Mouse (Mus musculus) midbrain, embryonic 15.5 days (tissue): ENCODE measurements around the gene Adgrg1. TPM values are rescaled to one million over a fixed set of nuclear protein-coding genes. Genes with fewer than 3 reads are reported as not detected.

ENCODE experiments used
- ATAC-seq: fragments of 200-750 bp; cut with Nextera tagmentation; replicated peaks from 2 replicates; pipeline ENCODE4 v1.8.0; 2017; ENCODE audit warnings: moderate TSS enrichment
- H3K27ac ChIP-seq: fragments of 300-500 bp; sonication (generic); 2 replicates; pipeline ENCODE4 v1.5.1; 2015; ENCODE audit warnings: mild to moderate bottlenecking, inconsistent platforms
- H3K27me3 ChIP-seq: fragments of 300-500 bp; sonication (generic); replicated peaks from 2 replicates; pipeline ENCODE4 v1.6.1; 2015; ENCODE audit warnings: inconsistent platforms
- H3K36me3 ChIP-seq: fragments of 300-500 bp; sonication (generic); replicated peaks from 2 replicates; pipeline ENCODE4 v1.6.1; 2015; ENCODE audit warnings: inconsistent platforms
- H3K4me1 ChIP-seq: fragments of 300-500 bp; sonication (generic); 2 replicates; pipeline ENCODE4 v1.6.1; 2015; ENCODE audit warnings: inconsistent platforms
- H3K4me2 ChIP-seq: fragments of 300-500 bp; sonication (generic); 2 replicates; pipeline ENCODE4 v1.6.1; 2015; ENCODE audit warnings: inconsistent platforms, mild to moderate bottlenecking, moderate library complexity
- H3K4me3 ChIP-seq: fragments of 300-500 bp; sonication (generic); 2 replicates; pipeline ENCODE4 v1.5.1; 2015; ENCODE audit warnings: mild to moderate bottlenecking, inconsistent platforms
- H3K9ac ChIP-seq: fragments of 300-500 bp; sonication (generic); 2 replicates; pipeline ENCODE4 v1.6.1; 2015; ENCODE audit warnings: mild to moderate bottlenecking, inconsistent platforms
- H3K9me3 ChIP-seq: fragments of 300-500 bp; sonication (generic); 2 replicates; pipeline ENCODE4 v1.6.1; 2016; ENCODE audit warnings: inconsistent platforms
- WGBS: fragments of 180-500 bp; shearing (Covaris S2); methylation state at CpG from one replicate; pipeline ENCODE4 v1.1.7; 2015; ENCODE audit warnings: mixed read lengths; 5-methylcytosine and 5-hydroxymethylcytosine counted together
- polyA plus RNA-seq: library from polyadenylated mRNA; unstranded; fragments of >200 nt; fragmentation: Nextera tagmentation; extraction: Ambion mirVana; gene quantifications from 2 replicates; pipeline ENCODE4 v1.2.1, GENCODE M21; 2015

Gene Adgrg1
- polyA plus RNA-seq, 1 experiment from 2014 or later = 147 TPM

DNA sequence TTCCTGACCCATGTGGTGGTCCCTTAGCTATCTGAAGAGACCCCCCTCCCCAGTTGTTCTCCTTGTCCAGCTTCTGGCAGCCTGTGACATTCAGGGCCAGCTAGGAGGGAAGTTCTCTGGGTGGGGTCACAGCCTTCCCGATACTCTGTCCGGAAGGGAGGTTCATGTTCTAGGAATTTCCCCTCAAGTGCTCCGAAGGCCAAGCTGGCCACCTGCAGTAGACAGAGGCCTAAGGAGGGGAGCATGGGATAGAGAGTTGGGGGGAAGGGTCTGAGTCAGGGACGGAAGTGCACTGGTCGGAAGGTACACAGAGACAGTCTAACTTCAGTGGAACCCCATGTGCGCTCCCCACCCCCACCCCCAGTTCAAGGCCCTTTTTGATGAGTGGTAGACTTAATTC, 25.4 kb downstream of the Adgrg1 start:
- Histone ChIP-seq H3K9me3 (no peaks in the 10 kb centered on the region), H3K4me3 (peak overlapping the region; percentile 21), H3K27ac (peak overlapping the region; percentile 95), H3K4me2 (peak overlapping the region; percentile 62), H3K4me1 (peaks cover 69% of the 10 kb centered on the region), H3K9ac (peak overlapping the region; percentile 25; the same call in 1 of the 2 replicates), H3K27me3 (no peaks in the 10 kb centered on the region), H3K36me3 (peaks cover 20% of the 10 kb centered on the region)
- 20% methylated on average over 6 of the region's 6 CpGs for WGBS
- no peak for ATAC-seq

- Histone ChIP-seq H3K4me1 (peaks cover 65% of the 10 kb centered on the region), H3K27me3 (no peaks in the 10 kb centered on the region), H3K27ac (peak overlapping the region; percentile 95), H3K9me3 (no peaks in the 10 kb centered on the region), H3K4me2 (peak overlapping the region; percentile 62), H3K36me3 (peaks cover 27% of the 10 kb centered on the region), H3K4me3 (peak overlapping the region; percentile 21), H3K9ac (peak overlapping the region; percentile 9)
- 4% methylated on average over 5 of the region's 5 CpGs for WGBS
- ATAC-seq = peak; percentile 29; the same call in 1 of the 2 replicates
Measured at GRCm38 (mm10) chr8:95000684-95001083, 26.1 kb downstream of the Adgrg1 start.

DNA sequence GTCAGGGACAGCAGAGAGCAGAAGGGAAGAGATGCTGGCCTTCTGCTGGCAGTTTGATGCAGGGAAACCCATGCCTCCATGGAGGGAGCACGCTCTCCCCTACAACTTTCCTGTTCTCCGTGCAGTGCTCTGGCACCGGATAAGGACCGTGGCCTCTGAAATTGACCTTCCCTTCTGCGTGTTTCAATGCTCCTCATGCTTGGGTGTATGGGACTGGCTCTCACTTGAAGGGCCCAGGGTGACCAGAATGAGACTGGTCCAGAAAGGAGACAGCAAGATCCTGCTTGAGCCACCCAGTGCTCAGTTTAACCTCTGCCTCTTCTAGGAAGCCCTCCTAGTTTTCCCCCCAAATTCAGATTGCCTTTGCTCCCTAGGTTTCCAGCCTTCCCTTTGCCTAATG, 26.6 kb downstream of the Adgrg1 start:
- peak; percentile 6; the same call in 1 of the 2 replicates for ATAC-seq
- Histone ChIP-seq H3K9me3 (no peaks in the 10 kb centered on the region), H3K9ac (peak overlapping the region; percentile 9; the same call in 1 of the 2 replicates), H3K4me1 (peaks cover 60% of the 10 kb centered on the region), H3K4me3 (peak overlapping the region; percentile 21), H3K27ac (peak overlapping the region; percentile 95), H3K36me3 (peaks cover 32% of the 10 kb centered on the region), H3K4me2 (peak overlapping the region; percentile 62), H3K27me3 (no peaks in the 10 kb centered on the region)
- WGBS = 73% methylated on average over 5 of the region's 5 CpGs

GRCm38 (mm10) chr8:95001655-95002054, 27.1 kb downstream of the Adgrg1 start:
- ATAC-seq = peak; percentile 46
- Histone ChIP-seq H3K4me3 (no peak overlapping the region), H3K9ac (peak overlapping the region; percentile 9; the same call in 1 of the 2 replicates), H3K27ac (peak overlapping the region; percentile 95), H3K36me3 (peaks cover 36% of the 10 kb centered on the region), H3K9me3 (no peaks in the 10 kb centered on the region), H3K4me2 (peak overlapping the region; percentile 62), H3K4me1 (peaks cover 58% of the 10 kb centered on the region), H3K27me3 (no peaks in the 10 kb centered on the region)
- 8% methylated on average over 7 of the region's 7 CpGs for WGBS

DNA sequence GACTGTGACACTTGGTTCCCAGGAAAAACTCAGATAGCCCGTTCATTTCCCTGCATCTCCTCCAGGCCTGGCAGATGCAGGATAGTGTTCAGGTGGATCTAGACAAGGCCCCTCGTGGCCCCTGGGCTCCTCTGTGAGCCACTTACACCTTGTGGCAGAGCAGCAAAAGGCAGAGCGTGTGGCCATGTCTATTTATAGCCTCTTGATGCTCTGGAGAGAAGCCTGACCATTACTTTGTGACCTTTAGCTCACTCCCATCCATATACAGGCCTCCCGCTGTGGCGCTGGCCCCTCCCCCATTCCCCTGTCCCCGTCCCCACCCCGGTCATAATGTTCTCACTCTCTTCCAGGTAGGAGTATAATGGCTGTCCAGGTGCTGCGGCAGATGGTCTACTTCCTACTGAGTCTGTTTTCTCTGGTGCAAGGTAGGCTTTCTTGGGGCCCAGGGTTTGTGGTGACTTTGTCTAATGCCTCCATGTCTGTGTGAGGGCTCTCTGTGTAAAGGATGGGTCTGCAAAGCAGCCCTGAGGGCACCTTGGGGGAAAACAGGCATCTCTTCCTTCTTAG, 27.6 kb downstream of the Adgrg1 start:
- peaks cover 42% of the 10 kb centered on the region for H3K36me3 ChIP-seq
- H3K27ac ChIP-seq = no peak overlapping the region

DNA sequence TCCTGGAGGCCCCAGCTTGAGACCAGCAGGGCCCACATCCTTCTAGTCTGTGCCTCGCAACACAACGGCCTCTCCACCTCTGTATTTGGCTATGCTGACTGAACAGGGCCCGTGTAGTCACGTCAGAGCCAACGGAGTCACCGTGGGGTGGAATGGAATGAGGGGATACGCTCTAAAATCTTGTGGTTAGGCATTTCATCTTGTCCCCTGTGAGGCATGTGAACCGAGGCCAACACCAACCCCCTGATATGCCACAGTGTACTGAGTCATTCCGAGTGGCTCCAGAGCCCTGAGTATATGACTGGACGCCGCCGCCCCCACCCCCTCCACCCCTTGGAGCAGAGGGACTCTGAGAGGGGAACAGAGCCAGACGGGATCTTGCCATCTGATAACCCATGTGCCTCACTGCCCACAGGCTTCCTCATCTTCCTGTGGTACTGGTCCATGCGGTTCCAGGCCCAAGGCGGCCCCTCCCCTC, 37.9 kb downstream of the Adgrg1 start:
- Histone ChIP-seq H3K9me3 (no peaks in the 10 kb centered on the region), H3K4me1 (no peaks in the 10 kb centered on the region), H3K9ac (no peak overlapping the region), H3K27ac (no peak overlapping the region), H3K27me3 (no peaks in the 10 kb centered on the region), H3K4me3 (no peak overlapping the region), H3K36me3 (peaks cover 67% of the 10 kb centered on the region), H3K4me2 (no peak overlapping the region)
- WGBS = 88% methylated on average over 15 of the region's 15 CpGs
- ATAC-seq = no peak

More for the DNA sequence above, 27.6 kb downstream of the Adgrg1 start:
- Histone ChIP-seq H3K27me3 (no peaks in the 10 kb centered on the region), H3K9me3 (no peaks in the 10 kb centered on the region), H3K4me1 (peaks cover 53% of the 10 kb centered on the region), H3K9ac (no peak overlapping the region; the same call in 1 of the 2 replicates), H3K4me3 (no peak overlapping the region), H3K4me2 (no peak overlapping the region)
- 66% methylated on average over 8 of the region's 8 CpGs for WGBS
- no peak for ATAC-seq

DNA sequence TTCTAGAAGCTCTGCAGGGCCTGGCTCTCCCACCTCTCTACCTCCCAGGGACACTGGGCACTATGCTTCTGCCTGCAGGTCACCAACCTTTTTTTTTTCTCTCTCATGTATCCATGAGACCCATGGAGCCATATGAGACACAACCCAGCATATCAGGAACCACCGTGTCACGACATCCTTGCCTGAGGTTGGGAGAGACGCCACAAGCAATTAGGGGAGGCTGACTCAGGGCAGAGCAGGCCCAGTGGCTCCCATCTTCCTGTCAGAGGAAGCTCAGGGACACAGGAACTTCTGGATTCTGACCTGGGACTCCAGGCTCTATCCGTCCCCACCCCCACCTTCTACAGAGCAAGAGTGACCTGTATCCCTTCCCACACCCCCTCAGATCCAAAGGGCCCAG, 41.3 kb downstream of the Adgrg1 start:
- H3K9me3 ChIP-seq = no peaks in the 10 kb centered on the region
- no peak overlapping the region for H3K4me2 ChIP-seq
- no peaks in the 10 kb centered on the region for H3K27me3 ChIP-seq
- H3K4me3 ChIP-seq = no peak overlapping the region
- ATAC-seq = peak; percentile 12; the same call in 1 of the 2 replicates
- no peak overlapping the region for H3K27ac ChIP-seq
- H3K4me1 ChIP-seq = no peaks in the 10 kb centered on the region
- H3K9ac ChIP-seq = no peak overlapping the region
- WGBS = 74% methylated on average over 4 of the region's 4 CpGs
- peaks cover 38% of the 10 kb centered on the region for H3K36me3 ChIP-seq

- 0 out of 2 replicates have a peak, but pooled peaks have one; percentile 12 for ATAC-seq
- H3K27me3 ChIP-seq = no peaks in the 10 kb centered on the region
- no peak overlapping the region for H3K4me2 ChIP-seq
- 0 out of 2 replicates have a peak overlapping the region, but pooled peaks have one; percentile 9 for H3K27ac ChIP-seq
- no peaks in the 10 kb centered on the region for H3K4me1 ChIP-seq
- H3K9me3 ChIP-seq = no peaks in the 10 kb centered on the region
- H3K4me3 ChIP-seq = no peak overlapping the region
- no peak overlapping the region for H3K9ac ChIP-seq
- H3K36me3 ChIP-seq = peaks cover 30% of the 10 kb centered on the region
- WGBS = 43% methylated on average over 4 of the region's 4 CpGs
Measured at GRCm38 (mm10) chr8:95016684-95017083, 42.1 kb downstream of the Adgrg1 start.

GRCm38 (mm10) chr8:95017451-95017850, 42.9 kb downstream of the Adgrg1 start, which contains the start of gene Adgrg3:
Gene Adgrg3 (plus strand): TSS chr8:95017692.
- 84% methylated on average over 11 of the region's 11 CpGs for WGBS
- 0 out of 2 replicates have a peak, but pooled peaks have one; percentile 12 for ATAC-seq

DNA sequence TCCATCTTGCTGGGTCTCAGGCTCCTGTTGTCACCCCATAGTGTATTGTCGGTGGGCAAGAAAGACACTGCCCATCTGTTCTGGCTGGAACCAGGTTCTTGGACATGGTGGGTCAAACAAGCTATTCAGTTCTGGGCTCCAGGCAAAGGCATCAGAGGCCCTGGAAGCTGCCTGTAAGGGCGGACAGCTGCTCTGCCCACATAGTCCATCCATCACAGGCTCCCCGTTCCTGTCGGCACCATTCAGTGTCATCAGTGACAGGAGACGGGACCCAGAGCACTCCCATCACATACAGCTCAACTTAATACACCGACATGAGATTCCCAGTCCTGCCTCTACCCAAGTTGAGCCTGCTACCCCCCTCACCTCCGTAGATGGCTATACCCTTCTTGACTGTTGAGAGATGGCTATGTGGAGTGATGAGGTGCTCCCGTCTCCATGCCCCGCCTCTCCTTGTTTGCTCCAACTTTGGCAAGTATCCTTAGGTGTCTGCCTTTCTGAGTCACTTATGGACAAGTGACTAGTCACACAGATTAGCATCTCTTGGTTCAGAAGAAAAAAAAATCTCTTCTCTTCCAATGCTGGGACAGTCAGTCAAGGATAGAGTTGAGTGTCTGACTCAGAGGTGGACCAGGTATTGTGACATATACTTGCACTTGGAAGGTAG, 43.6 kb downstream of the Adgrg1 start:
- ATAC-seq = no peak
- no peak overlapping the region for H3K4me2 ChIP-seq
- no peaks in the 10 kb centered on the region for H3K9me3 ChIP-seq
- no peak overlapping the region for H3K27ac ChIP-seq
- peaks cover 16% of the 10 kb centered on the region for H3K36me3 ChIP-seq
- no peak overlapping the region for H3K4me3 ChIP-seq
- no peaks in the 10 kb centered on the region for H3K4me1 ChIP-seq
- 87% methylated on average over 9 of the region's 9 CpGs for WGBS
- no peak overlapping the region for H3K9ac ChIP-seq
- no peaks in the 10 kb centered on the region for H3K27me3 ChIP-seq

More at GRCm38 (mm10) chr8:95017451-95017850, 42.9 kb downstream of the Adgrg1 start, which contains the start of gene Adgrg3:
- Histone ChIP-seq H3K4me2 (no peak within 1 kb of the TSS), H3K27ac (0 out of 2 replicates have a peak within 1 kb of the TSS, but pooled peaks have one; percentile 18), H3K4me3 (no peak within 1 kb of the TSS), H3K9me3 (no peaks in the 10 kb centered on the region), H3K36me3 (peaks cover 23% of the 10 kb centered on the region), H3K9ac (no peak within 1 kb of the TSS), H3K27me3 (no peaks in the 10 kb centered on the region), H3K4me1 (no peaks in the 10 kb centered on the region)

GRCm38 (mm10) chr8:95020293-95020777, 45.8 kb downstream of the Adgrg1 start:
- ATAC-seq = no peak

DNA sequence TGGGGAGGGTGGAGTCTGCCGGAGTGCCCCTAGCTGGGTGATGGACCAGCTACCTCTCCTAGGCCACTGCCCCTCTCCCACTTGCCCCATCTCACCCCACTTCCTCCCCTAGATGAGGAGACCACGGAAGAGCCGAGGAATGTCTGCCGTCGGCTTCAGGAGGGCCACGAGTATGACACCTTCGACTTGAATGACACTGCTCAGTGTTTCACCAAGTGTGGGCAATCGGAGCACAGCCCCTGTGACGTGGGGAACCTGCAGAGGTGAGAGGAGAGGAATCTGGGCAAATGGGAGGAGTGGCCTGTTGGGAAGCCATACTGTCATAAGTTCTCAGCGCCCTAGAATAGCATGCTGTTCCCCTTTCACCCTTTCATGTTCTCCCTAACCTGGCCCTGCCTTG, 46.3 kb downstream of the Adgrg1 start:
- Histone ChIP-seq H3K27ac (no peak overlapping the region), H3K4me1 (no peaks in the 10 kb centered on the region), H3K4me3 (no peak overlapping the region), H3K36me3 (no peaks in the 10 kb centered on the region), H3K9me3 (no peaks in the 10 kb centered on the region), H3K9ac (no peak overlapping the region), H3K27me3 (no peaks in the 10 kb centered on the region), H3K4me2 (no peak overlapping the region)
- ATAC-seq = no peak
- WGBS = 90% methylated on average over 10 of the region's 10 CpGs

More at GRCm38 (mm10) chr8:95020293-95020777, 45.8 kb downstream of the Adgrg1 start:
- WGBS = 73% methylated on average over 12 of the region's 12 CpGs
- Histone ChIP-seq H3K4me3 (no peak overlapping the region), H3K4me2 (no peak overlapping the region), H3K27me3 (no peaks in the 10 kb centered on the region), H3K4me1 (no peaks in the 10 kb centered on the region), H3K27ac (no peak overlapping the region), H3K9ac (no peak overlapping the region), H3K9me3 (no peaks in the 10 kb centered on the region), H3K36me3 (no peaks in the 10 kb centered on the region)
